In genomic region chr16:30353489-30353888, GRCm38 (mm10) we compare ENCODE assay signal across 1 mouse cellular context. TPM values are rescaled to one million over a fixed set of nuclear protein-coding genes. Genes with fewer than 3 reads are reported as not detected.
"Had no signal": no experiment of that assay in that cellular context is flagged by ENCODE, and none has a peak within 500 bp of the region (broad histone marks: within the 10 kb centered on the region; RNA-seq: fewer than 3 reads in every experiment).

No protein-coding gene starts in this region.

RNA-seq across cellular contexts. Expression of gene Gp5, which starts 42.9 kb away (rescaled TPM):
- polyA plus RNA-seq: inflammation-experienced regulatory T-cells, adult 6 months had no signal
